Mouse (Mus musculus): ENCODE results near the gene Men1. TPM values are rescaled to one million over a fixed set of nuclear protein-coding genes. Genes with fewer than 3 reads are reported as not detected.

Gene Men1
- polyA plus RNA-seq, 1 experiment from 2014 or later = 68.4 TPM

GRCm38 (mm10) chr19:6302114-6302513, 32.7 kb upstream of the Men1 start:
- Histone ChIP-seq H3K9me3 (ENCODE audit: control insufficient read depth, low read length) (no peaks in the 10 kb centered on the region), H3K36me3 (ENCODE audit: control insufficient read depth, insufficient read depth, low read length) (peaks cover 16% of the 10 kb centered on the region), H3K4me2 (ENCODE audit: low read length) (no peak overlapping the region), H3K9ac (ENCODE audit: low read depth, low read length) (no peak overlapping the region), H3K27me3 (replicated peaks; ENCODE audit: control insufficient read depth, insufficient read depth, low read length) (no peaks in the 10 kb centered on the region), H3K27ac (ENCODE audit: low read depth, low read length) (0 out of 2 replicates have a peak overlapping the region, but pooled peaks have one; percentile 6), H3K4me1 (ENCODE audit: control insufficient read depth, insufficient read depth, low read depth, low read length) (peaks cover 9% of the 10 kb centered on the region; the same call in 1 of the 2 replicates), H3K4me3 (ENCODE audit: low read length) (no peak overlapping the region)
- no peak for ATAC-seq
- 92% methylated on average over 5 of the region's 5 CpGs for WGBS

DNA sequence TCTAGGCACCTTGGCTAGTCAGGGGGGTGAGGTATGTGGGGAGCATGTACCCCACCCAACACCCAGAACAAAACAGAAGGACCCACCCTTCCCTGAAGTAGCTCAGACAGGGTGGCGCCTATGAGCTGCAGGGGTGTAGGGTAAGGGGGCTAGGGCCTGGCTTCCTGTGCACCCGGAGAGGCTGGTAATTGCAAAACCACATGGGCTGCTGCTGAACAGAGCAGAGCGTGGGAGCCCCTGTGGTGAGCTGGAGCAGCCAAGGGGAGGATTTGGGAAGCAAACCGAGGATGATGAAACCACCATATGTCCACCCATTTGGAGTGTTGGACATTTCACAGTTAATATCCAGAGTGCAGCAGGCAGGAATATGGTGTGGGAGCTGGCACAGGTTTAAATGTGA, 32.3 kb upstream of the Men1 start:
- ATAC-seq = peak; percentile 30; the same call in 1 of the 2 replicates
- no peak overlapping the region for H3K4me3 ChIP-seq (ENCODE audit: low read length)
- H3K36me3 ChIP-seq (ENCODE audit: control insufficient read depth, insufficient read depth, low read length) = peaks cover 14% of the 10 kb centered on the region
- peaks cover 10% of the 10 kb centered on the region; the same call in 1 of the 2 replicates for H3K4me1 ChIP-seq (ENCODE audit: control insufficient read depth, insufficient read depth, low read depth, low read length)
- H3K27ac ChIP-seq (ENCODE audit: low read depth, low read length) = 0 out of 2 replicates have a peak overlapping the region, but pooled peaks have one; percentile 6
- no peaks in the 10 kb centered on the region for H3K27me3 ChIP-seq (replicated peaks; ENCODE audit: control insufficient read depth, insufficient read depth, low read length)
- H3K9me3 ChIP-seq (ENCODE audit: control insufficient read depth, low read length) = no peaks in the 10 kb centered on the region
- 42% methylated on average over 4 of the region's 4 CpGs for WGBS
- no peak overlapping the region for H3K9ac ChIP-seq (ENCODE audit: low read depth, low read length)
- no peak overlapping the region for H3K4me2 ChIP-seq (ENCODE audit: low read length)

DNA sequence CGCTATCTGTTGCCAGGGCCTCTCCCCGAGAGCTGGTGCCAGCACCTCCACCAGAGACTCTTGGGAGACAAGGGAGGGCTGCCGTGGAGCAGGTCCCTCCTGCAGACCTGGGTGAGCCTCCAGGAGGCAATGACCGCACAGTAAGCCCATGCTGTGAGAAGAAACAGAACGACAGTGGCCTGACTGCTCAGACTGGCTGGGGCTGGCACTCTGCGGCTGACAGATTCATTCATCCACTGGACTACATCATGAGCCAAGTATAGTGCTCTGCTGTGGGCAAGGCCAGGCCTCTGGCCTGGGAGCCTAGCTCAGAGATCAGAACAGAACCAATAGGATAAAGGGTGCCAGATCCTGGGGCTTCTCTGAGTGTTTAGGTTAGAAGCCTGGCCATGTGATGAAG, 30.9 kb upstream of the Men1 start:
- H3K27me3 ChIP-seq (replicated peaks; ENCODE audit: control insufficient read depth, insufficient read depth, low read length) = no peaks in the 10 kb centered on the region
- H3K9me3 ChIP-seq (ENCODE audit: control insufficient read depth, low read length) = no peaks in the 10 kb centered on the region
- no peak overlapping the region for H3K4me3 ChIP-seq (ENCODE audit: low read length)
- no peak for ATAC-seq
- no peak overlapping the region for H3K4me2 ChIP-seq (ENCODE audit: low read length)
- 84% methylated on average over 6 of the region's 6 CpGs for WGBS
- H3K4me1 ChIP-seq (ENCODE audit: control insufficient read depth, insufficient read depth, low read depth, low read length) = peaks cover 10% of the 10 kb centered on the region; the same call in 1 of the 2 replicates
- H3K27ac ChIP-seq (ENCODE audit: low read depth, low read length) = no peak overlapping the region
- H3K36me3 ChIP-seq (ENCODE audit: control insufficient read depth, insufficient read depth, low read length) = peaks cover 3% of the 10 kb centered on the region; the same call in 1 of the 2 replicates
- no peak overlapping the region for H3K9ac ChIP-seq (ENCODE audit: low read depth, low read length)

DNA sequence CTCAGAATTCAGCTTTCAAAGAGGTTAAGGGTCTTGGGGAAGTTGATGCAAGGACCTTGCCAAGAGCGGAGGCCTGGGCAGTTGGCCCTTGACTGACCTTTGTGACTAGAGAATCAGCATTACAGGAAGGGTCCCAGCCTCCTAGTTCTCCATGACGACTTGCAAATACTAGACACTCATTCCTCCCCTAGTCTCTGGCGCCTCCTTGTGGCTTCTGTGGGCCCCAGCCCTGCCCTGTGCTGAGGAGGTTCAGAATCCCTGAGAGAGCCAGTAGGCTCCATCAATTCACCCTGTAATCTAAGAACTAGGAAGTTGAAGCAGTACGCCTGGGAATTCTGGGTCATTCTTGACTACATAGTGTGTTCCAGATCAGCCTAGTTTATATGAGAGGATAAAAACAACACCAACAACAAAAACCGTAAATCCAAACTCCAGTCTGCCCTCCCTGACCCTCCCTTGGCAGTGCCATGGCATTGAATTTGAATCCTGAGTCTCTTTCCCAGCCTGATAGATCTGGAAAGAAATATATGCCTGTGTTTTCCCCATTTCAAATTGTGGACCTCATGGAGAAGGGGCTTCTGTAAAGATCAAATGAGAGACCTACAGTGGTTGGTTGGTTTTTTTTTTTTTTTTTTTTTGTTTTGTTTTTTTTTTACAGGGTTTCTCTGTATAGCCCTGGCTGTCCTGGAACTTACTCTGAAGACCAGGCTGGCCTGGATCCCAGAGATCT, 29.8 kb upstream of the Men1 start:
- no peaks in the 10 kb centered on the region for H3K9me3 ChIP-seq (ENCODE audit: control insufficient read depth, low read length)
- peaks cover 7% of the 10 kb centered on the region; the same call in 1 of the 2 replicates for H3K4me1 ChIP-seq (ENCODE audit: control insufficient read depth, insufficient read depth, low read depth, low read length)
- H3K27ac ChIP-seq (ENCODE audit: low read depth, low read length) = no peak overlapping the region
- no peak overlapping the region for H3K4me3 ChIP-seq (ENCODE audit: low read length)
- H3K27me3 ChIP-seq (replicated peaks; ENCODE audit: control insufficient read depth, insufficient read depth, low read length) = no peaks in the 10 kb centered on the region
- H3K4me2 ChIP-seq (ENCODE audit: low read length) = no peak overlapping the region
- H3K9ac ChIP-seq (ENCODE audit: low read depth, low read length) = 0 out of 2 replicates have a peak overlapping the region, but pooled peaks have one; percentile 14
- ATAC-seq = 0 out of 2 replicates have a peak, but pooled peaks have one; percentile 65
- H3K36me3 ChIP-seq (ENCODE audit: control insufficient read depth, insufficient read depth, low read length) = no peaks in the 10 kb centered on the region; the same call in 1 of the 2 replicates
- WGBS = 31% methylated on average over 5 of the region's 5 CpGs

DNA sequence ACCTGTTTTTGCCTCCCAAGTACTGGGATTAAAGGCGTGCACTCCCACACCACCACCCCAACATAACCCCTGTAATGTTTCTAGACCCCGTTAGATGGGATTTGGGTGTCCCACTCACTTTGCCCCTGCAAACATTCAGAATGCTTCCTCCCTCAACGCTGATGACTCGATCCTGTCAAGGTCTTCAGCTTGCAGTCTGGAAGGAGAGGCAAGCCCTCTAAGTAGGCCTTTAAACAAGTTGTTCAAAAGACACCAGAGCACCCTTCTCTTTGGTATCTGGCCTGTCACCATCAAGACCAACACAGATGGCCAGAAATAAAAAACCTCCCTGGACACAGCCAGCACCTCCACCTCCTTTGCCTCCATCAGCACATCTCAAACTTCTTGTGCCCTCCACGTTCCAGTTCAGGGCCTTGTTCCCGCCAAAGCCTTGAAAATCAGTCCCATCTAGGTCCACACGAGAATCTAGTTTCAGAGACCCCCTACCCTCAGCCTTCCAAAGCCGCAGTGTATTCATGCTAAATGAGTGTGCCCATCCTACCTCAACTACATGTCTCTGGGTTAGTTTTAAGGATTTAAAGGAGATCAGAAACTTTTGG, 29.2 kb upstream of the Men1 start:
- no peaks in the 10 kb centered on the region; the same call in 1 of the 2 replicates for H3K36me3 ChIP-seq (ENCODE audit: control insufficient read depth, insufficient read depth, low read length)
- peak overlapping the region; percentile 55 for H3K4me3 ChIP-seq (ENCODE audit: low read length)
- H3K27me3 ChIP-seq (replicated peaks; ENCODE audit: control insufficient read depth, insufficient read depth, low read length) = no peaks in the 10 kb centered on the region
- 55% methylated on average over 8 of the region's 8 CpGs for WGBS
- H3K9ac ChIP-seq (ENCODE audit: low read depth, low read length) = peak overlapping the region; percentile 58
- H3K27ac ChIP-seq (ENCODE audit: low read depth, low read length) = no peak overlapping the region
- ATAC-seq = no peak
- H3K9me3 ChIP-seq (ENCODE audit: control insufficient read depth, low read length) = no peaks in the 10 kb centered on the region
- peak overlapping the region; percentile 65 for H3K4me2 ChIP-seq (ENCODE audit: low read length)
- H3K4me1 ChIP-seq (ENCODE audit: control insufficient read depth, insufficient read depth, low read depth, low read length) = peaks cover 6% of the 10 kb centered on the region; the same call in 1 of the 2 replicates

DNA sequence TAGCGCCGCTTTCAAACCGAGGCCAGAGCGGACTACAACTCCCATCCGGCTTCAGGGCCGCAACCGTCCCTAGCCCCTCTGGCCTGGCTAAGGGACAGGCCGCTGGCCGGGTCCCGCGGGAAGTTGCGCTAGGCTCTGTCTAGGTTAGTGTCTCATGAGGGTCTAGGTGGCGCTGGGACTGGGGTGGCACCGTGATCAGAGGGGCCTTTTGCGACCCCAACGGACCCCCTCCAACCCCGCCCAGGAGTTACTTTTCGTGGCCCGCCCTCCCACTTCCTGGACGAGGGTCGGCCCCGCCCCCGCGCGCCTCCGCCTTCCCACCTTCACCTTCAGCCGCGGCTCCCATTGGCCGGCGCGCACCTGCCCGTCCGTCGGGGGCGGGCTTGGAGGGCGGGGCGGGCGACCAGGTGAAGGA, 28.6 kb upstream of the Men1 start, which contains the start of gene Cdc42bpg:
Gene Cdc42bpg (plus strand): TSS at position 320 of the 415 bp plus-strand sequence.
- Histone ChIP-seq H3K27me3 (replicated peaks; ENCODE audit: control insufficient read depth, insufficient read depth, low read length) (no peaks in the 10 kb centered on the region), H3K36me3 (ENCODE audit: control insufficient read depth, insufficient read depth, low read length) (no peaks in the 10 kb centered on the region), H3K9me3 (ENCODE audit: control insufficient read depth, low read length) (no peaks in the 10 kb centered on the region), H3K4me2 (ENCODE audit: low read length) (peak within 1 kb of the TSS; percentile 65), H3K4me3 (ENCODE audit: low read length) (peak within 1 kb of the TSS; percentile 55), H3K9ac (ENCODE audit: low read depth, low read length) (peak within 1 kb of the TSS; percentile 58), H3K4me1 (ENCODE audit: control insufficient read depth, insufficient read depth, low read depth, low read length) (peaks cover 6% of the 10 kb centered on the region; the same call in 1 of the 2 replicates), H3K27ac (ENCODE audit: low read depth, low read length) (peak within 1 kb of the TSS; percentile 14; the same call in 1 of the 2 replicates)
- WGBS = under 1% methylated on average over 31 of the region's 38 CpGs
- ATAC-seq = peak; percentile 80

- 0% methylated on average over 23 of the region's 34 CpGs for WGBS
- H3K4me2 ChIP-seq (ENCODE audit: low read length) = peak overlapping the region; percentile 65
- peak; percentile 43 for ATAC-seq
- no peaks in the 10 kb centered on the region for H3K27me3 ChIP-seq (replicated peaks; ENCODE audit: control insufficient read depth, insufficient read depth, low read length)
- no peaks in the 10 kb centered on the region for H3K36me3 ChIP-seq (ENCODE audit: control insufficient read depth, insufficient read depth, low read length)
- peaks cover 6% of the 10 kb centered on the region; the same call in 1 of the 2 replicates for H3K4me1 ChIP-seq (ENCODE audit: control insufficient read depth, insufficient read depth, low read depth, low read length)
- peak overlapping the region; percentile 14; the same call in 1 of the 2 replicates for H3K27ac ChIP-seq (ENCODE audit: low read depth, low read length)
- H3K9me3 ChIP-seq (ENCODE audit: control insufficient read depth, low read length) = no peaks in the 10 kb centered on the region
- H3K9ac ChIP-seq (ENCODE audit: low read depth, low read length) = peak overlapping the region; percentile 58
- H3K4me3 ChIP-seq (ENCODE audit: low read length) = peak overlapping the region; percentile 55
Observed at GRCm38 (mm10) chr19:6306586-6306985, 28.2 kb upstream of the Men1 start.

- 86% methylated on average over 9 of the region's 9 CpGs for WGBS
Observed at GRCm38 (mm10) chr19:6307733-6308531, 26.8 kb upstream of the Men1 start.

More at GRCm38 (mm10) chr19:6307733-6308531, 26.8 kb upstream of the Men1 start:
- H3K4me2 ChIP-seq (ENCODE audit: low read length) = no peak overlapping the region
- no peaks in the 10 kb centered on the region for H3K27me3 ChIP-seq (replicated peaks; ENCODE audit: control insufficient read depth, insufficient read depth, low read length)
- no peak overlapping the region for H3K4me3 ChIP-seq (ENCODE audit: low read length)
- no peak for ATAC-seq
- no peak overlapping the region for H3K9ac ChIP-seq (ENCODE audit: low read depth, low read length)
- no peaks in the 10 kb centered on the region for H3K36me3 ChIP-seq (ENCODE audit: control insufficient read depth, insufficient read depth, low read length)
- no peak overlapping the region for H3K27ac ChIP-seq (ENCODE audit: low read depth, low read length)
- peaks cover 6% of the 10 kb centered on the region; the same call in 1 of the 2 replicates for H3K4me1 ChIP-seq (ENCODE audit: control insufficient read depth, insufficient read depth, low read depth, low read length)
- H3K9me3 ChIP-seq (ENCODE audit: control insufficient read depth, low read length) = no peaks in the 10 kb centered on the region
